Mouse (Mus musculus) liver, embryonic 15.5 days (tissue): ENCODE measurements around the gene Mettl7a3. TPM values are rescaled to one million over a fixed set of nuclear protein-coding genes. Genes with fewer than 3 reads are reported as not detected.
"Not testable (repeated sequence)": the region's sequence is repeated elsewhere in the genome, so short reads cannot be mapped to it uniquely, and the experiment has no call there.

Experiments
- ATAC-seq: fragments of 200-750 bp; cut with Nextera tagmentation; 2 replicates; pipeline ENCODE4 v1.8.0; 2017; ENCODE audit warnings: moderate number of reproducible peaks, mild to moderate bottlenecking, moderate library complexity; ENCODE audit not compliant: insufficient read depth
- H3K27ac ChIP-seq: fragments of 300-500 bp; sonication (generic); replicated peaks from 2 replicates; pipeline ENCODE4 v1.5.1; 2015; ENCODE audit warnings: mild to moderate bottlenecking, inconsistent platforms
- H3K27me3 ChIP-seq: fragments of 300-500 bp; sonication (generic); 2 replicates; pipeline ENCODE4 v1.6.1; 2015; ENCODE audit warnings: mild to moderate bottlenecking, inconsistent platforms
- H3K36me3 ChIP-seq: fragments of 300-500 bp; sonication (generic); replicated peaks from 2 replicates; pipeline ENCODE4 v1.6.1; 2015; ENCODE audit warnings: moderate library complexity, mild to moderate bottlenecking, inconsistent platforms
- H3K4me1 ChIP-seq: fragments of 300-500 bp; sonication (generic); replicated peaks from 2 replicates; pipeline ENCODE4 v1.6.1; 2015; ENCODE audit warnings: inconsistent platforms
- H3K4me2 ChIP-seq: fragments of 300-500 bp; sonication (generic); 2 replicates; pipeline ENCODE4 v1.6.1; 2015; ENCODE audit warnings: moderate library complexity, mild to moderate bottlenecking, inconsistent platforms
- H3K4me3 ChIP-seq: fragments of 300-500 bp; sonication (generic); replicated peaks from 2 replicates; pipeline ENCODE4 v1.5.1; 2015; ENCODE audit warnings: mild to moderate bottlenecking, inconsistent platforms
- H3K9ac ChIP-seq: fragments of 300-500 bp; sonication (generic); 2 replicates; pipeline ENCODE4 v1.6.1; 2015; ENCODE audit warnings: moderate library complexity, mild to moderate bottlenecking, inconsistent platforms
- H3K9me3 ChIP-seq: fragments of 300-500 bp; sonication (generic); replicated peaks from 2 replicates; pipeline ENCODE4 v1.6.1; 2016; ENCODE audit warnings: inconsistent platforms
- WGBS: fragments of 180-500 bp; shearing (Covaris S2); methylation state at CpG from one replicate; pipeline ENCODE4 v1.1.7; 2015; ENCODE audit warnings: mixed read lengths; ENCODE audit not compliant: insufficient replicate concordance; 5-methylcytosine and 5-hydroxymethylcytosine counted together
- polyA plus RNA-seq: library from polyadenylated mRNA; unstranded; fragments of >200 nt; fragmentation: Nextera tagmentation; extraction: Ambion mirVana; gene quantifications from 2 replicates; pipeline ENCODE4 v1.2.1, GENCODE M21; 2015

The Mettl7a3 gene
- polyA plus RNA-seq, 1 experiment from 2014 or later = not detected

GRCm38 (mm10) chr15:100364242-100364641, 29.5 kb downstream of the Mettl7a3 start, which contains the start of gene Higd1c:
Gene Higd1c, plus strand, starts transcription at chr15:100364542.
- Histone ChIP-seq H3K27ac (no peak within 1 kb of the TSS), H3K27me3 (no peaks in the 10 kb centered on the region), H3K9ac (no peak within 1 kb of the TSS), H3K9me3 (no peaks in the 10 kb centered on the region), H3K36me3 (no peaks in the 10 kb centered on the region), H3K4me1 (no peaks in the 10 kb centered on the region), H3K4me3 (no peak within 1 kb of the TSS), H3K4me2 (no peak within 1 kb of the TSS)
- no peak for ATAC-seq
- 55% methylated on average over 7 of the region's 7 CpGs for WGBS

- not testable (repeated sequence) for H3K4me3 ChIP-seq, H3K9me3 ChIP-seq, H3K36me3 ChIP-seq, H3K4me2 ChIP-seq, H3K9ac ChIP-seq, H3K27me3 ChIP-seq, ATAC-seq, H3K4me1 ChIP-seq, H3K27ac ChIP-seq
- WGBS = 73% methylated on average over 9 of the region's 9 CpGs
Measured at GRCm38 (mm10) chr15:100365967-100366366, 31.2 kb downstream of the Mettl7a3 start.

GRCm38 (mm10) chr15:100367119-100367518, 32.4 kb downstream of the Mettl7a3 start:
- no peak for ATAC-seq
- 63% methylated on average over 7 of the region's 7 CpGs for WGBS

GRCm38 (mm10) chr15:100375066-100375465, 40.3 kb downstream of the Mettl7a3 start:
- no peak overlapping the region for H3K4me2 ChIP-seq
- H3K4me3 ChIP-seq = no peak overlapping the region
- no peak overlapping the region for H3K9ac ChIP-seq
- no peaks in the 10 kb centered on the region for H3K36me3 ChIP-seq
- H3K4me1 ChIP-seq = no peaks in the 10 kb centered on the region
- ATAC-seq = no peak
- no peak overlapping the region for H3K27ac ChIP-seq
- H3K9me3 ChIP-seq = no peaks in the 10 kb centered on the region
- 28% methylated on average over 5 of the region's 5 CpGs for WGBS
- no peaks in the 10 kb centered on the region for H3K27me3 ChIP-seq

More at GRCm38 (mm10) chr15:100367119-100367518, 32.4 kb downstream of the Mettl7a3 start:
- no peaks in the 10 kb centered on the region for H3K27me3 ChIP-seq
- no peaks in the 10 kb centered on the region for H3K36me3 ChIP-seq
- H3K9ac ChIP-seq = no peak overlapping the region
- H3K4me3 ChIP-seq = no peak overlapping the region
- no peaks in the 10 kb centered on the region for H3K4me1 ChIP-seq
- H3K9me3 ChIP-seq = no peaks in the 10 kb centered on the region
- H3K4me2 ChIP-seq = no peak overlapping the region
- H3K27ac ChIP-seq = no peak overlapping the region

GRCm38 (mm10) chr15:100377847-100378505, 43.2 kb downstream of the Mettl7a3 start:
- ATAC-seq, H3K4me1 ChIP-seq, H3K9ac ChIP-seq, H3K9me3 ChIP-seq, H3K36me3 ChIP-seq, H3K27ac ChIP-seq, H3K4me2 ChIP-seq, H3K27me3 ChIP-seq, H3K4me3 ChIP-seq: not testable (repeated sequence)
- 17% methylated on average over 3 of the region's 9 CpGs for WGBS

- no peaks in the 10 kb centered on the region for H3K9me3 ChIP-seq
- ATAC-seq = no peak
- H3K4me2 ChIP-seq = no peak overlapping the region
- no peaks in the 10 kb centered on the region for H3K4me1 ChIP-seq
- no peak overlapping the region for H3K9ac ChIP-seq
- H3K27me3 ChIP-seq = no peaks in the 10 kb centered on the region; the same call in 1 of the 2 replicates
- H3K4me3 ChIP-seq = no peak overlapping the region
- H3K27ac ChIP-seq = no peak overlapping the region
- WGBS = 72% methylated on average over 8 of the region's 8 CpGs
- H3K36me3 ChIP-seq = no peaks in the 10 kb centered on the region
Measured at GRCm38 (mm10) chr15:100379658-100380057, 44.9 kb downstream of the Mettl7a3 start.

- no peaks in the 10 kb centered on the region for H3K4me1 ChIP-seq
Measured at GRCm38 (mm10) chr15:100380104-100380503, 45.4 kb downstream of the Mettl7a3 start.

GRCm38 (mm10) chr15:100385705-100386104, 51.0 kb downstream of the Mettl7a3 start:
- H3K9me3 ChIP-seq = no peaks in the 10 kb centered on the region
- H3K27me3 ChIP-seq = no peaks in the 10 kb centered on the region; the same call in 1 of the 2 replicates
- WGBS = 82% methylated on average over 9 of the region's 9 CpGs
- H3K4me1 ChIP-seq = peaks cover 24% of the 10 kb centered on the region
- no peak overlapping the region for H3K9ac ChIP-seq
- H3K36me3 ChIP-seq = peaks cover 7% of the 10 kb centered on the region
- H3K4me3 ChIP-seq = no peak overlapping the region
- H3K4me2 ChIP-seq = no peak overlapping the region
- H3K27ac ChIP-seq = no peak overlapping the region
- ATAC-seq = no peak

More at GRCm38 (mm10) chr15:100380104-100380503, 45.4 kb downstream of the Mettl7a3 start:
- Histone ChIP-seq H3K9me3 (no peaks in the 10 kb centered on the region), H3K36me3 (no peaks in the 10 kb centered on the region), H3K27me3 (no peaks in the 10 kb centered on the region; the same call in 1 of the 2 replicates), H3K4me3 (no peak overlapping the region), H3K9ac (no peak overlapping the region), H3K27ac (no peak overlapping the region), H3K4me2 (no peak overlapping the region)
- 45% methylated on average over 2 of the region's 2 CpGs for WGBS
- ATAC-seq = no peak

- Histone ChIP-seq H3K9ac (no peak overlapping the region), H3K27ac (0 out of 2 replicates have a peak overlapping the region, but pooled peaks have one; percentile 2), H3K4me2 (no peak overlapping the region), H3K4me1 (peaks cover 44% of the 10 kb centered on the region), H3K27me3 (no peaks in the 10 kb centered on the region), H3K36me3 (peaks cover 18% of the 10 kb centered on the region), H3K4me3 (no peak overlapping the region), H3K9me3 (no peaks in the 10 kb centered on the region)
- ATAC-seq = no peak
- WGBS = 82% methylated on average over 17 of the region's 17 CpGs
Measured at GRCm38 (mm10) chr15:100387544-100388223, 53.0 kb downstream of the Mettl7a3 start.

- H3K4me2 ChIP-seq = no peak overlapping the region
- WGBS = 70% methylated on average over 16 of the region's 16 CpGs
- H3K36me3 ChIP-seq = peaks cover 24% of the 10 kb centered on the region
- H3K4me1 ChIP-seq = peaks cover 50% of the 10 kb centered on the region
- no peak overlapping the region for H3K4me3 ChIP-seq
- H3K9ac ChIP-seq = no peak overlapping the region
- no peaks in the 10 kb centered on the region for H3K27me3 ChIP-seq
- no peak for ATAC-seq
- H3K27ac ChIP-seq = no peak overlapping the region
- no peaks in the 10 kb centered on the region for H3K9me3 ChIP-seq
Measured at GRCm38 (mm10) chr15:100388224-100388835, 53.6 kb downstream of the Mettl7a3 start.

GRCm38 (mm10) chr15:100388886-100389285, 54.2 kb downstream of the Mettl7a3 start:
- no peak for ATAC-seq
- H3K4me2 ChIP-seq = no peak overlapping the region
- no peak overlapping the region for H3K9ac ChIP-seq
- H3K27ac ChIP-seq = no peak overlapping the region
- 83% methylated on average over 9 of the region's 9 CpGs for WGBS
- H3K4me1 ChIP-seq = peaks cover 51% of the 10 kb centered on the region
- H3K36me3 ChIP-seq = peaks cover 30% of the 10 kb centered on the region
- no peaks in the 10 kb centered on the region for H3K9me3 ChIP-seq
- no peak overlapping the region for H3K4me3 ChIP-seq
- no peaks in the 10 kb centered on the region for H3K27me3 ChIP-seq
